Mouse (Mus musculus): ENCODE results near the gene Crybb2.

DNA sequence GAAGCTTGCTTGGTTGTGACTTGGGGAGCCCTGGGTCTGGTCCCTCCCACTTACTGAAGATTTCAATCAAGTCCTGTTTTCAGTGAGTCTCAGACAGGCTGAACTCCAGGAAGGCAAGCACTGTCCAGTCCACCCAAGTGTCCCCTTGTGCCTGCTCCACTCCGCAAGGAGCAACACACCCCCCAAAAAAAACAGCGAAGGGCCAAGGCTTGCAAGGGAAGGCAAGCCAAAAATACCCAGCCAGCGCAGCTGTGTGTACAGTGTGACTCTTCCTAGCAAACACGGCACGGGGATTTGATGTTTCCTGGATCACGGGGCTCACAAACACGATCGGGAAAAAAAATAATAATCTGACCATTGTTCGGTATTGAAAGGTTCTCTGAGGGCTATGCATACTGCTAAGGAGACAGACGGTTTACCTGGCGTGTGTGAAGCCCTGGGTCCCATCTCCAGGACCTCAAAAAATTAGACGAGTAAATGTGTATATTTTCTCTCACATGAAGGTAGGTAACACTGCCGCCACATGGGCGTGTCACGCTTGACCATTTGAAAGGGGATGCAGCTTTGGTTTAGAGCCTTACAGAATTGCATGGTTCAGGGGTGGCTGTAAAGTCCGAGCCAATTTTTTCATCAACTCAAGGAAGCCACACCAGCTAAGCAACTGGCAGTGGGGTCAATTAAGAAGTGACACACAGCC lies 55.7 kb downstream of the Crybb2 start:
- TF ChIP-seq POLR2A (IDR thresholded peaks at IDR 0.05; ENCODE audit: insufficient read depth, low read depth, low read length), result no peak
- no peak for TF ChIP-seq CTCF (IDR thresholded peaks at IDR 0.05; ENCODE audit: insufficient read depth, low read depth, low read length)
